23 mouse cellular contexts compared by ENCODE assay signal in genomic region chr9:40422368-40423057, GRCm38 (mm10).
DNase-seq lines count a peak whose midpoint lies in the region; ATAC-seq and TF ChIP-seq lines count a peak whose summit lies in the region.
"Had no signal": no experiment of that assay in that cellular context is flagged by ENCODE, and none has a peak within 500 bp of the region (broad histone marks: within the 10 kb centered on the region; RNA-seq: fewer than 3 reads in every experiment).

No protein-coding gene starts in this region.

- no peak overlapping the region for H3K9ac ChIP-seq in heart, postnatal 0 days (replicated peaks; ENCODE audit: low read depth, low read length)
- H3K9ac ChIP-seq in lung, postnatal 0 days (replicated peaks; ENCODE audit: low read depth), result no peak overlapping the region
- H3K9ac ChIP-seq: forebrain, embryonic 15.5 days; kidney, embryonic 15.5 days; limb, embryonic 12.5 days; liver, embryonic 13.5 days had no signal

- peaks cover 18% of the 10 kb centered on the region; the same call in 1 of the 2 replicates for H3K4me1 ChIP-seq in heart, postnatal 0 days (ENCODE audit: control insufficient read depth, insufficient read depth)
- H3K4me1 ChIP-seq in lung, postnatal 0 days (ENCODE audit: insufficient read depth, low read depth, low read length), result no peaks in the 10 kb centered on the region; the same call in 1 of the 2 replicates
- H3K4me1 ChIP-seq in small intestine, adult 2 months (ENCODE audit: control insufficient read depth, insufficient read depth, insufficient read length, low read length), result peaks cover 12% of the 10 kb centered on the region
- H3K4me1 ChIP-seq: embryonic facial prominence, embryonic 10.5 days; forebrain, embryonic 15.5 days; kidney, embryonic 15.5 days; limb, embryonic 12.5 days; liver, embryonic 13.5 days had no signal

- no peaks in the 10 kb centered on the region for H3K27me3 ChIP-seq in heart, postnatal 0 days (ENCODE audit: control insufficient read depth, insufficient read depth, low read length)
- no peaks in the 10 kb centered on the region for H3K27me3 ChIP-seq in lung, postnatal 0 days (replicated peaks; ENCODE audit: insufficient read depth, low read length)
- no peaks in the 10 kb centered on the region for H3K27me3 ChIP-seq in small intestine, adult 2 months (ENCODE audit: control insufficient read depth, insufficient read depth, low read length)
- H3K27me3 ChIP-seq: forebrain, embryonic 15.5 days; kidney, embryonic 15.5 days; limb, embryonic 12.5 days; liver, embryonic 13.5 days had no signal

- WGBS in heart, postnatal 0 days, result 50% methylated on average over 11 of the region's 11 CpGs
- WGBS in lung, postnatal 0 days, result 55% methylated on average over 11 of the region's 11 CpGs
- 83% methylated on average over 11 of the region's 11 CpGs for WGBS in small intestine, adult 2 months

- TF ChIP-seq EP300 in heart, postnatal 0 days (IDR thresholded peaks at IDR 0.05; ENCODE audit: low read depth), result no peak
- TF ChIP-seq EP300 in lung, postnatal 0 days (IDR thresholded peaks at IDR 0.05), result no peak; the same call in 1 of the 2 replicates

- H3K4me2 ChIP-seq in heart, postnatal 0 days (ENCODE audit: low read depth, low read length), result no peak overlapping the region
- peak overlapping the region; percentile 17; the same call in 1 of the 2 replicates for H3K4me2 ChIP-seq in lung, postnatal 0 days (replicated peaks; ENCODE audit: low read depth, low read length)
- H3K4me2 ChIP-seq: forebrain, embryonic 15.5 days; kidney, embryonic 15.5 days; limb, embryonic 12.5 days; liver, embryonic 13.5 days had no signal

- intact Hi-C loops in heart, postnatal 14 days (cut with DNase I), result no loop called here

- no peak for ATAC-seq in heart, postnatal 0 days (ENCODE audit: insufficient read depth, low read depth)
- peak; percentile 75 for ATAC-seq in lung, postnatal 0 days
- ATAC-seq: forebrain, embryonic 15.5 days; hindbrain, postnatal 0 days; intestine, postnatal 0 days; midbrain, embryonic 16.5 days had no signal

- H3K4me3 ChIP-seq in heart, postnatal 0 days (ENCODE audit: low read depth, low read length), result no peak overlapping the region
- no peak overlapping the region for H3K4me3 ChIP-seq in lung, postnatal 0 days (ENCODE audit: low read depth, low read length)
- peak overlapping the region; percentile 48; the same call in 1 of the 2 replicates for H3K4me3 ChIP-seq in small intestine, adult 2 months (ENCODE audit: low read depth, low read length)
- H3K4me3 ChIP-seq: embryonic facial prominence, embryonic 10.5 days; forebrain, embryonic 15.5 days; kidney, embryonic 15.5 days; limb, embryonic 12.5 days; liver, embryonic 13.5 days; midbrain, embryonic 10.5 days; myocyte had no signal

- no peaks in the 10 kb centered on the region for H3K36me3 ChIP-seq in heart, postnatal 0 days (replicated peaks; ENCODE audit: control insufficient read depth, insufficient read depth, low read length)
- no peaks in the 10 kb centered on the region for H3K36me3 ChIP-seq in lung, postnatal 0 days (ENCODE audit: insufficient read depth, low read length)
- H3K36me3 ChIP-seq in small intestine, adult 2 months (ENCODE audit: control insufficient read depth, insufficient read depth, low read length), result no peaks in the 10 kb centered on the region; the same call in 1 of the 2 replicates
- H3K36me3 ChIP-seq: embryonic facial prominence, embryonic 10.5 days; forebrain, embryonic 15.5 days; kidney, embryonic 15.5 days; limb, embryonic 12.5 days; liver, embryonic 13.5 days; midbrain, embryonic 10.5 days had no signal

- TF ChIP-seq CTCF in heart, postnatal 0 days (IDR thresholded peaks at IDR 0.05; ENCODE audit: low read depth), result no peak
- TF ChIP-seq CTCF in lung, postnatal 0 days (IDR thresholded peaks at IDR 0.05), result no peak
- TF ChIP-seq CTCF in small intestine, adult 2 months (IDR thresholded peaks at IDR 0.05; ENCODE audit: extremely low read depth, insufficient read length, insufficient replicate concordance, low read depth, low read length), result no peak

- no peak for TF ChIP-seq POLR2A in small intestine, adult 2 months (IDR thresholded peaks at IDR 0.05; ENCODE audit: low read depth, low read length)

- H3K27ac ChIP-seq in heart, postnatal 0 days (ENCODE audit: low read depth), result peak overlapping the region; percentile 35; the same call in 1 of the 2 replicates
- peak overlapping the region; percentile 59 for H3K27ac ChIP-seq in lung, postnatal 0 days (ENCODE audit: low read length)
- peak overlapping the region; percentile 17; the same call in 1 of the 2 replicates for H3K27ac ChIP-seq in small intestine, adult 2 months (ENCODE audit: insufficient read depth, low read depth, low read length)
- H3K27ac ChIP-seq: embryonic facial prominence, embryonic 10.5 days; hindbrain, postnatal 0 days; kidney, embryonic 15.5 days; limb, embryonic 12.5 days; liver, embryonic 13.5 days; midbrain, embryonic 10.5 days had no signal

- no peaks in the 10 kb centered on the region for H3K9me3 ChIP-seq in heart, postnatal 0 days (replicated peaks; ENCODE audit: control insufficient read depth, low read length)
- H3K9me3 ChIP-seq in lung, postnatal 0 days (ENCODE audit: low read length), result no peaks in the 10 kb centered on the region
- H3K9me3 ChIP-seq: embryonic facial prominence, embryonic 10.5 days; forebrain, embryonic 15.5 days; kidney, embryonic 15.5 days; limb, embryonic 12.5 days; liver, embryonic 13.5 days; midbrain, embryonic 10.5 days had no signal

- no peak for DNase-seq in heart, postnatal 0 days (ENCODE audit: low spot score)
- DNase-seq in heart, postnatal 14 days, result no peak
- DNase-seq in induced T-regulatory cell, adult 2 months (ENCODE audit: low read depth), result peak; percentile 58
- peak; percentile 81 for DNase-seq in lung, postnatal 0 days (ENCODE audit: low spot score)
- no peak for DNase-seq in liver
- DNase-seq in adrenal gland, postnatal 25 days, result no peak
- DNase-seq: cerebellum, adult 11-12 months; cerebellum, postnatal 10 days; heart, postnatal 10 days; kidney, postnatal 36 days; layer of hippocampus, postnatal 36 days; liver, embryonic 13.5 days; thymus, postnatal 4 days had no signal

Comparison
In these comparisons a context has a peak if more than half of its experiments do, and no peak if none do; other contexts are left out.
1. DNase-seq: peak in induced T-regulatory cell, adult 2 months (single experiment) and lung, postnatal 0 days (single experiment); none in heart, postnatal 0 days (single experiment), heart, postnatal 14 days (0 of 2), liver (single experiment) and adrenal gland, postnatal 25 days (single experiment).
2. Peak in every context shown above with its lines, with median percentiles within 50 percentile points of each other: H3K27ac ChIP-seq.